Mouse (Mus musculus) heart, postnatal 25 days (tissue): ENCODE results near the gene Parva. TPM values are rescaled to one million over a fixed set of nuclear protein-coding genes. Genes with fewer than 3 reads are reported as not detected.

ENCODE experiments used
- DNase-seq: peaks from one replicate; pipeline ENCODE4 v3.0.0; 2022; ENCODE audit warnings: low spot score
- intact Hi-C: fragments of 180-260 bp; cut with DNase I; formaldehyde crosslinking; loops from one replicate; pipeline ENCODE4 v1.15.1; 2025
- total RNA-seq, 2 experiments: library from RNA; stranded (reverse); gene quantifications; 2 replicates each; pipeline ENCODE4 v1.2.3; 2021

Gene Parva
- total RNA-seq, 2 experiments from 2014 or later: 55.2 to 61.3 TPM

- intact Hi-C loops: loop anchor here (5.0 kb wide), 1 partner anchor 85 kb away; no protein-coding TSS in a partner anchor
Observed at GRCm38 (mm10) chr7:112567004-112567403, 139.7 kb downstream of the Parva start.

GRCm38 (mm10) chr7:112568961-112569360 is 141.7 kb downstream of the Parva start:
- intact Hi-C loops: loop anchor here (5.0 kb wide), 1 partner anchor 83 kb away; no protein-coding TSS in a partner anchor
- no peak for DNase-seq

More at GRCm38 (mm10) chr7:112567004-112567403, 139.7 kb downstream of the Parva start:
- DNase-seq: no peak

- intact Hi-C loops: no loop called here
Observed at GRCm38 (mm10) chr7:112581621-112582020, 154.3 kb downstream of the Parva start.

GRCm38 (mm10) chr7:112582882-112583405 is 155.6 kb downstream of the Parva start:
- intact Hi-C loops: no loop called here
- no peak for DNase-seq

More at GRCm38 (mm10) chr7:112581621-112582020, 154.3 kb downstream of the Parva start:
- DNase-seq: no peak

- DNase-seq: no peak
- intact Hi-C loops: no loop called here
Observed at GRCm38 (mm10) chr7:112587449-112587848, 160.1 kb downstream of the Parva start.

- intact Hi-C loops: no loop called here
- DNase-seq: no peak
Observed at GRCm38 (mm10) chr7:112589530-112589929, 162.2 kb downstream of the Parva start.

- DNase-seq: no peak
- intact Hi-C loops: no loop called here
Observed at GRCm38 (mm10) chr7:112593586-112593985, 166.3 kb downstream of the Parva start.

GRCm38 (mm10) chr7:112595226-112595850 is 168.0 kb downstream of the Parva start:
- intact Hi-C loops: no loop called here
- no peak for DNase-seq

GRCm38 (mm10) chr7:112599650-112600049 is 172.3 kb downstream of the Parva start:
- DNase-seq: no peak
- intact Hi-C loops: loop anchor here (5.0 kb wide), 1 partner anchor 53 kb away; no protein-coding TSS in a partner anchor

- DNase-seq: no peak
- intact Hi-C loops: loop anchor here (5.0 kb wide), 1 partner anchor 52 kb away; no protein-coding TSS in a partner anchor
Observed at GRCm38 (mm10) chr7:112600163-112600562, 172.9 kb downstream of the Parva start.

GRCm38 (mm10) chr7:112602966-112603365 is 175.7 kb downstream of the Parva start:
- no peak for DNase-seq
- intact Hi-C loops: loop anchor here (5.0 kb wide), 1 partner anchor 49 kb away; no protein-coding TSS in a partner anchor

- DNase-seq: no peak
- intact Hi-C loops: loop anchor here (5.0 kb wide), 1 partner anchor 49 kb away; no protein-coding TSS in a partner anchor
Observed at GRCm38 (mm10) chr7:112603496-112604170, 176.3 kb downstream of the Parva start.

GRCm38 (mm10) chr7:112604209-112604608 is 176.9 kb downstream of the Parva start:
- intact Hi-C loops: loop anchor here (5.0 kb wide), 1 partner anchor 48 kb away; no protein-coding TSS in a partner anchor
- DNase-seq: no peak

GRCm38 (mm10) chr7:112614046-112614790 is 186.9 kb downstream of the Parva start:
- intact Hi-C loops: no loop called here
- no peak for DNase-seq

- DNase-seq: peak; percentile 7
- intact Hi-C loops: no loop called here
Observed at GRCm38 (mm10) chr7:112614791-112615668, 187.7 kb downstream of the Parva start.

- DNase-seq: no peak
- intact Hi-C loops: no loop called here
Observed at GRCm38 (mm10) chr7:112620322-112621179, 193.2 kb downstream of the Parva start.

GRCm38 (mm10) chr7:112627481-112627880 is 200.2 kb downstream of the Parva start:
- intact Hi-C loops: no loop called here
- no peak for DNase-seq

GRCm38 (mm10) chr7:112634505-112635213 is 207.4 kb downstream of the Parva start:
- intact Hi-C loops: no loop called here
- no peak for DNase-seq
